Mouse (Mus musculus) liver, embryonic 12.5 days (tissue): ENCODE results near the gene Sidt1. TPM values are rescaled to one million over a fixed set of nuclear protein-coding genes. Genes with fewer than 3 reads are reported as not detected.

ENCODE experiments used
- ATAC-seq: fragments of 200-750 bp; cut with Nextera tagmentation; 2 replicates; pipeline ENCODE4 v1.8.0; 2017; ENCODE audit warnings: moderate number of reproducible peaks, mild to moderate bottlenecking, moderate library complexity
- H3K27ac ChIP-seq: fragments of 300-500 bp; sonication (generic); 2 replicates; pipeline ENCODE4 v1.5.1; 2016; ENCODE audit warnings: mild to moderate bottlenecking
- H3K27me3 ChIP-seq: fragments of 300-500 bp; sonication (generic); replicated peaks from 2 replicates; pipeline ENCODE4 v1.6.1; 2016; ENCODE audit warnings: mild to moderate bottlenecking, moderate library complexity
- H3K36me3 ChIP-seq: fragments of 300-500 bp; sonication (generic); 2 replicates; pipeline ENCODE4 v1.6.1; 2016; ENCODE audit warnings: mild to moderate bottlenecking, moderate library complexity
- H3K4me1 ChIP-seq: fragments of 300-500 bp; sonication (generic); 2 replicates; pipeline ENCODE4 v1.6.1; 2016
- H3K4me2 ChIP-seq: fragments of 300-500 bp; sonication (generic); 2 replicates; pipeline ENCODE4 v1.6.1; 2016; ENCODE audit warnings: mild to moderate bottlenecking, moderate library complexity
- H3K4me3 ChIP-seq: fragments of 300-500 bp; sonication (generic); 2 replicates; pipeline ENCODE4 v1.5.1; 2016; ENCODE audit warnings: mild to moderate bottlenecking, moderate library complexity
- H3K9ac ChIP-seq: fragments of 300-500 bp; sonication (generic); 2 replicates; pipeline ENCODE4 v1.6.1; 2016; ENCODE audit warnings: mild to moderate bottlenecking, moderate library complexity
- H3K9me3 ChIP-seq: fragments of 300-500 bp; sonication (generic); replicated peaks from 2 replicates; pipeline ENCODE4 v1.6.1; 2016; ENCODE audit warnings: mild to moderate bottlenecking, moderate library complexity
- WGBS: fragments of 180-500 bp; shearing (Covaris S2); methylation state at CpG from one replicate; pipeline ENCODE4 v1.1.7; 2016; ENCODE audit not compliant: insufficient replicate concordance; 5-methylcytosine and 5-hydroxymethylcytosine counted together
- polyA plus RNA-seq: library from polyadenylated mRNA; unstranded; fragments of >200 nt; fragmentation: Nextera tagmentation; extraction: Ambion mirVana; gene quantifications from 2 replicates; pipeline ENCODE4 v1.2.1, GENCODE M21; 2016

The Sidt1 gene
- polyA plus RNA-seq, 1 experiment from 2014 or later = not detected

DNA sequence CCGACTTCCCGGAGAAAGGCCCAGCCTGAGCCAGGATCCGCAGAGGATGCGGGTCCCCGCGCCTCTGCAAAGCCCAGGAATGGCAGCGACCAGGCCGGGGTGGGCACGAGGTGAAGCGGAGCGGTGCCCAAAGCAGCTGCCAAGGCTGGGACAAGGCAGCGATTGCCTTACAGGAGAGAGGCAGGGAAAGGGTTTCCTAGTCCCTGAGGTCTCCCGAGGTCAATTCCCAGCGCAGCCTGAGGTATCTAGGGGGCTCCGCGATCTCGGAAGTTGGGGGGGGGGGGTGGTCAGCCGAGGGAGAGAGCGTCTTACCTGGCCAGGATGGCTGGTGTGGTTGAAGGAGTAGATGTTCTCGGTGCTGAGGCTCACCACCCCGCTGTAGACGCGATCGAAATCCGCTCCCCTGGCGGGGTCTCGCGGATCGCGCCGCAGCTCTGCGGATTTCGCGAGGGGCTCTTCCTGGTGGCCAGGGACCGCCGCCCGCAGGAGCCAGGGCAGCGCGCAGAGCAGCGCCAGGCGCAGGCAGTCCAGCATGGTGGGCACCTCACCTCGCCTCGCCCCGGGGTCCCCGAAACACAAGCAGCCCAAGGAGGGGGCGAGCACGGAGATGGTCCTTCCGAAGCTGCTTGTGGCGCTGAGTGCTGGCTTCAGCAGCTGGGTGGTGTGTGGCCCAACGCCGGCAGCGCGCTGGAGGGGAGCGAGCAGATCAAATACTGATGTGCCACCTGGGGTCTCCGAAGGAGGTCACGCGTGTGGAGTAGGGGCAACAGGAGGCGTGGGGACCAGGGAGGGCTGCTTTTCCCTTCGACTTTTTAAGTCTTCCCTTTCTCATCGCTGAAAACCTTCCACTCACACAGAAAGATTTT lies 768 bp downstream of the Sidt1 start:
- H3K4me2 ChIP-seq = peak overlapping the region; percentile 83
- no peak for ATAC-seq
- H3K36me3 ChIP-seq = no peaks in the 10 kb centered on the region
- H3K27me3 ChIP-seq = peaks cover 44% of the 10 kb centered on the region
- peaks cover 6% of the 10 kb centered on the region; the same call in 1 of the 2 replicates for H3K9me3 ChIP-seq
- peak overlapping the region; percentile 54 for H3K4me3 ChIP-seq
- H3K4me1 ChIP-seq = peaks cover 13% of the 10 kb centered on the region; the same call in 1 of the 2 replicates
- H3K27ac ChIP-seq = no peak overlapping the region
- no peak overlapping the region for H3K9ac ChIP-seq
- WGBS = 2% methylated on average over 59 of the region's 60 CpGs

DNA sequence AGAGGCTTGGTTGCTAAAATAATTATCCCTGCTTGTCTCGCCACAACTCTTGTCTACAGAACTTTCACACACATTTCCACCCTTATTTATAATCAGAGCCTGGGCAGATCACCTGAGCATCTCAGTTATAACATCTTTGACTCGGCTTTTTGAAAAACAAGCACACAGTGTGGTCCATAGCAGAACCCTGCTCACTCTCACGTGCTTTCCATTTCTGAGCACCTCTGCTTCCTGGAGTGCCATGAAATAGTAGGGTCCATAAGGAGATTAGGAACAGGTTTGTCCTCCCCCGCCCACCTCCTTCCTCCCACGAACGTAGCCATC lies 1.4 kb downstream of the Sidt1 start:
- Histone ChIP-seq H3K27me3 (peaks cover 44% of the 10 kb centered on the region), H3K36me3 (no peaks in the 10 kb centered on the region), H3K9me3 (peaks cover 6% of the 10 kb centered on the region; the same call in 1 of the 2 replicates), H3K4me1 (peaks cover 13% of the 10 kb centered on the region; the same call in 1 of the 2 replicates), H3K4me3 (peak overlapping the region; percentile 54; the same call in 1 of the 2 replicates), H3K4me2 (peak overlapping the region; percentile 83), H3K9ac (no peak overlapping the region), H3K27ac (no peak overlapping the region)
- WGBS = 20% methylated on average over 6 of the region's 6 CpGs
- ATAC-seq = no peak

- 38% methylated on average over 9 of the region's 9 CpGs for WGBS
- peaks cover 44% of the 10 kb centered on the region for H3K27me3 ChIP-seq
- no peak overlapping the region for H3K27ac ChIP-seq
- no peak overlapping the region for H3K9ac ChIP-seq
- no peak overlapping the region for H3K4me2 ChIP-seq
- no peak overlapping the region for H3K4me3 ChIP-seq
- ATAC-seq = no peak
- H3K4me1 ChIP-seq = peaks cover 13% of the 10 kb centered on the region; the same call in 1 of the 2 replicates
- H3K9me3 ChIP-seq = peaks cover 6% of the 10 kb centered on the region; the same call in 1 of the 2 replicates
- no peaks in the 10 kb centered on the region for H3K36me3 ChIP-seq
Observed at GRCm38 (mm10) chr16:44331154-44331553, 1.8 kb downstream of the Sidt1 start.

DNA sequence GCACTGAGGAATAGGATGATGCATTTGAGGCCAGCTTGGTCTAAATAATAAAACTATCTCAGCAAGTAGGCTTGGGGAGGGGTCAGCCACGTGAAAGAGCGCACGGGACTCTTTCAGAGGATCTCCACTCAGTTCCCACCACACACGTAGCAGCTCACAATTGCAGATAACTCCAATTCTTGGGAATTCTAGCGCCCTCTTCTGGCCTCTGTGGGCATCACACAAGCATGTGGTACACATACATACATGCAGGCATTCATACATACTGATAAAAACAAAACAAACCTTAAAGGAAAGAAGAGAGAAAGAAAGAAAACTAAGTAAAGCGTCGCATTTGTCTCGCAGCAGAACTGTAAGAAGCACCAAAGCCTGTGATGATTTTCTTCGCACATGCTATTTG lies 2.3 kb downstream of the Sidt1 start:
- H3K9ac ChIP-seq = no peak overlapping the region
- 70% methylated on average over 9 of the region's 9 CpGs for WGBS
- peaks cover 44% of the 10 kb centered on the region for H3K27me3 ChIP-seq
- no peaks in the 10 kb centered on the region for H3K36me3 ChIP-seq
- no peak overlapping the region for H3K4me2 ChIP-seq
- H3K4me1 ChIP-seq = peaks cover 13% of the 10 kb centered on the region; the same call in 1 of the 2 replicates
- ATAC-seq = no peak
- peaks cover 6% of the 10 kb centered on the region; the same call in 1 of the 2 replicates for H3K9me3 ChIP-seq
- no peak overlapping the region for H3K27ac ChIP-seq
- H3K4me3 ChIP-seq = no peak overlapping the region

DNA sequence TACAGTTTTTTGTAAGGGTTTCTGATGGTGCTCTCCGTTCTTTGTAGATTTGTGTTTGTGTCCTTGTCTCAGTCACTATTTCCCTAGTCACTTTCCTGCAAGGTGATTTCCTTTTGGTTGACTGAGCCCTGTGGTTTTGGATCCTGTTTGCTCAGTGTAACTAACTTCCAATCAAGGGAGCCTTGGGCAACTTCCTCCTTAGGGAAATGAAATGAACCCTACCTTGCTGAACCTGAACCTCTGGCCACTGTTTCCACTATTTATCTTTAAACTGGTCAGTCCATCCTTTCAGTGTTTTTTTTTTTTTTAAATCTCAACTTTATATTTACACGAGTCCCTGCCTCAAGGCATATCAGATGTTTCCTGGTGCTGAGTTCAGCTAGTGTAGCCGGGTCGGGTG lies 4.4 kb downstream of the Sidt1 start:
- no peak overlapping the region for H3K9ac ChIP-seq
- no peak overlapping the region for H3K27ac ChIP-seq
- no peaks in the 10 kb centered on the region for H3K36me3 ChIP-seq
- WGBS = 34% methylated on average over 4 of the region's 4 CpGs
- no peak overlapping the region for H3K4me3 ChIP-seq
- H3K27me3 ChIP-seq = peaks cover 36% of the 10 kb centered on the region
- no peak overlapping the region for H3K4me2 ChIP-seq
- ATAC-seq = no peak
- peaks cover 6% of the 10 kb centered on the region; the same call in 1 of the 2 replicates for H3K9me3 ChIP-seq
- peaks cover 13% of the 10 kb centered on the region; the same call in 1 of the 2 replicates for H3K4me1 ChIP-seq

GRCm38 (mm10) chr16:44320232-44320631 lies 12.8 kb downstream of the Sidt1 start:
- H3K9ac ChIP-seq = no peak overlapping the region
- no peak overlapping the region for H3K27ac ChIP-seq
- no peaks in the 10 kb centered on the region for H3K27me3 ChIP-seq
- no peak for ATAC-seq
- H3K9me3 ChIP-seq = no peaks in the 10 kb centered on the region
- H3K4me3 ChIP-seq = no peak overlapping the region
- WGBS = 78% methylated on average over 3 of the region's 3 CpGs
- H3K36me3 ChIP-seq = no peaks in the 10 kb centered on the region
- no peaks in the 10 kb centered on the region for H3K4me1 ChIP-seq
- H3K4me2 ChIP-seq = no peak overlapping the region

DNA sequence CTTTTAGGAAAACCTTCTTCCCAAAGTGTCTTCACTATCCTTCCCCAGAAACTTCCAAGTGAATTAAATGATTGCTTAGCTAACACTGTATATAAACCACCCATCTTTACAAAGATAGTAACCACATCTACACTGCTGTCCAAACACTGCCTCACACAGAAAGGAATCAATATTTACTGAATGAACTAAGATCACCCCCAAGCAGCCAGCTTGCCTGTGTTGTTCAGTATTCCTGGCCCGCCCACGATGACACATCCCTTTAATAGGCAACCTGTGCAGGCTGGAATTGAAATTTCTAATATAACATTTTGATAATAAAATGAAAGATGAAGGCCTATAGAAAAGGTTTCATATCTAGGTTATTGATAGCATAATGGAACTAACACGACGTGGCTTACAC lies 16.6 kb downstream of the Sidt1 start:
- Histone ChIP-seq H3K9ac (no peak overlapping the region), H3K36me3 (no peaks in the 10 kb centered on the region), H3K27me3 (no peaks in the 10 kb centered on the region), H3K9me3 (no peaks in the 10 kb centered on the region), H3K4me1 (peaks cover 6% of the 10 kb centered on the region; the same call in 1 of the 2 replicates), H3K27ac (no peak overlapping the region), H3K4me2 (no peak overlapping the region), H3K4me3 (no peak overlapping the region)
- no peak for ATAC-seq
- 74% methylated on average over 4 of the region's 4 CpGs for WGBS

- Histone ChIP-seq H3K36me3 (no peaks in the 10 kb centered on the region), H3K4me2 (no peak overlapping the region), H3K9me3 (no peaks in the 10 kb centered on the region), H3K27ac (no peak overlapping the region), H3K4me1 (peaks cover 6% of the 10 kb centered on the region; the same call in 1 of the 2 replicates), H3K27me3 (no peaks in the 10 kb centered on the region), H3K9ac (no peak overlapping the region), H3K4me3 (no peak overlapping the region)
- 38% methylated on average over 4 of the region's 4 CpGs for WGBS
- peak; percentile 62 for ATAC-seq
Observed at GRCm38 (mm10) chr16:44313422-44313821, 19.6 kb downstream of the Sidt1 start.

DNA sequence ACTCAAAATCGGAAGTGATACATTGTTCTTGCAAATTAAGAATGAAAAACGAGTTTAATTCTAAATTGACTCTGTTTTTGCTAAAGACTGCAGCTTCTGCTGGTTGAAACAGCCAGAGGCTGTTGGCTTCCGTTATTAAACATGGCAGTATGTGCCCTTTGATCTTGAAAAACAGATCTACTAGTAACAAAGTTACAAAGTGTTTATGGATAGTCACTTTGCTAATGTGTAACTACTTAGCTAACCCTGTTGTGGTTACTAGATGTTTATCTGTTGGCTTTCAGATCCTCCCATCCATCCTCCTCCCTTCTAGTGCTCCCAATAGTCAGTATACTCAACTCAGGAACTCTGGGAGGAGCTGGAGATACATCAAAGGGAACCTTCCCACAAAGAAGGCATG lies 27.4 kb downstream of the Sidt1 start:
- H3K36me3 ChIP-seq = no peaks in the 10 kb centered on the region
- H3K27me3 ChIP-seq = no peaks in the 10 kb centered on the region
- H3K9me3 ChIP-seq = no peaks in the 10 kb centered on the region
- H3K27ac ChIP-seq = no peak overlapping the region
- ATAC-seq = no peak
- 43% methylated on average over 3 of the region's 3 CpGs for WGBS
- H3K4me3 ChIP-seq = no peak overlapping the region
- no peaks in the 10 kb centered on the region for H3K4me1 ChIP-seq
- no peak overlapping the region for H3K4me2 ChIP-seq
- H3K9ac ChIP-seq = no peak overlapping the region

DNA sequence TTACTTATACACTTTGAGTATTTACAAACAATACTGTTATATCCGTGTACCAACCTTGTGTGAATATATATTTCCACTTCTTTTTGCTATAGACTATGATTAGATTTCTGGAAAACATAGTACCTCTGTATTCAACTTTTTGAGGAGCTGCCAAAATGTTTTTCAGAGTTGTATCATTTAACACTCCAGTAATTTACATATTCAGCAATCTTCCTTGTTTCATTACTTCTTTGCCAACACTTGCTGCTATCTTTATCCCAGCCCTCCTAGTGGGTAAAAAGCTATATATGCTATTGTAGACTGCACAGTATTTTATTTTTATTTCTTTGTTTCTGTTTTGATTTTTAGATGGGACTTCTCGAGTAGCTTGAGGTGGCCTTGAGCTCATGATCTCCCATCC lies 29.2 kb downstream of the Sidt1 start:
- Histone ChIP-seq H3K27ac (no peak overlapping the region), H3K4me2 (no peak overlapping the region), H3K4me1 (no peaks in the 10 kb centered on the region), H3K4me3 (no peak overlapping the region), H3K36me3 (no peaks in the 10 kb centered on the region), H3K9me3 (no peaks in the 10 kb centered on the region), H3K27me3 (no peaks in the 10 kb centered on the region), H3K9ac (no peak overlapping the region)
- no peak for ATAC-seq
- WGBS = 62% methylated on average over 2 of the region's 2 CpGs

DNA sequence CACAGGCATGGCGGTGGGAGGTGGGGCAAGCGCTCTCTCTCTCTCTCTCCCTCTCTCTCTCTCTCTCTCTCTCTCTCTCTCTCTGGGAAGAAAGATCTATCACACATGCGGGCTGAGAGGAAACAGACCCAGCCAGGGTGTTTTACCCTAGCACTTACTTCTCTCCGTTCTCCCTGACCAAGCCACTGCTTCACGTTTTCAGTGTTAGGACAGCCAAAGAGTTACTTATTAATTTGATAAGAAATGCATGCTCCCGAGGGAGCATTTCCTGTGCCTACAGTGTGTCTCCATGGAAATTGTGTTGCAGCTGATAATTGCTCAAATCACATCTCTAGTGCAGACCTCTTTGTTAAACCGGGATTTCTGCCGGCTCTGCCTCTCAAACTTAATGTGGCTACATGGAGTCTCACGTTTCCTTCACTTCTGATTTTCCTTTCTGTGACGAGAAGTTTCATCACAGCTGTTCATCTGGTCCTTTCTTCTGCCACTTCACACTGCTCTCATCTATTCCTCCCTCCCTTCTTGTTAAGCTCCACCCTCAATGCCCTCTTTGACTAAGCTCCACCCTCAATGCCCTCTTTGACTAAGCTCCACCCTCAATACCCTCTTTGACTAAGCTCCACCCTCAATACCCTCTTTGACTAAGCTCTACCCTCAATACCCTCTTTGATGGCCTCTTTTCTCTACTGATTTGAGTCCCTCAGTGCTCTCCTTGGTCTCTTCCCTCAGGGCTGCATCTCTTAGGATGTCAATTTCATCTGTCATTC lies 30.7 kb downstream of the Sidt1 start:
- 39% methylated on average over 10 of the region's 10 CpGs for WGBS
- H3K4me1 ChIP-seq = no peaks in the 10 kb centered on the region
- H3K4me2 ChIP-seq = 0 out of 2 replicates have a peak overlapping the region, but pooled peaks have one; percentile 6
- no peaks in the 10 kb centered on the region for H3K9me3 ChIP-seq
- no peak overlapping the region for H3K27ac ChIP-seq
- H3K4me3 ChIP-seq = no peak overlapping the region
- no peaks in the 10 kb centered on the region for H3K27me3 ChIP-seq
- no peak for ATAC-seq
- no peak overlapping the region for H3K9ac ChIP-seq
- H3K36me3 ChIP-seq = no peaks in the 10 kb centered on the region
